Mouse (Mus musculus) hindbrain, embryonic 10.5 days (tissue): ENCODE measurements around the gene Akr1c12. TPM values are rescaled to one million over a fixed set of nuclear protein-coding genes. Genes with fewer than 3 reads are reported as not detected.

Source experiments
- DNase-seq: peaks from one replicate; pipeline ENCODE4 v3.0.0-alpha.2; 2017; ENCODE audit warnings: low spot score
- H3K27ac ChIP-seq: fragments of 300-500 bp; sonication (generic); 2 replicates; pipeline ENCODE4 v1.5.1; 2016; ENCODE audit warnings: mild to moderate bottlenecking, moderate library complexity
- H3K27me3 ChIP-seq: fragments of 300-500 bp; sonication (generic); 2 replicates; pipeline ENCODE4 v1.6.1; 2016; ENCODE audit warnings: mild to moderate bottlenecking; ENCODE audit not compliant: poor library complexity, insufficient read depth, severe bottlenecking
- H3K36me3 ChIP-seq: fragments of 300-500 bp; sonication (generic); 2 replicates; pipeline ENCODE4 v1.6.1; 2016; ENCODE audit warnings: mild to moderate bottlenecking, moderate library complexity
- H3K4me1 ChIP-seq: fragments of 300-500 bp; sonication (generic); replicated peaks from 2 replicates; pipeline ENCODE4 v1.6.1; 2016; ENCODE audit warnings: mild to moderate bottlenecking
- H3K4me3 ChIP-seq: fragments of 300-500 bp; sonication (generic); 2 replicates; pipeline ENCODE4 v1.5.1; 2016; ENCODE audit warnings: mild to moderate bottlenecking, moderate library complexity
- H3K9me3 ChIP-seq: fragments of 300-500 bp; sonication (generic); 2 replicates; pipeline ENCODE4 v1.6.1; 2016; ENCODE audit warnings: mild to moderate bottlenecking, moderate library complexity
- WGBS: fragments of 180-500 bp; shearing (Covaris S2); methylation state at CpG from one replicate; pipeline ENCODE4 v1.1.7; 2016; 5-methylcytosine and 5-hydroxymethylcytosine counted together
- polyA plus RNA-seq: library from polyadenylated mRNA; unstranded; fragments of >200 nt; fragmentation: Nextera tagmentation; extraction: Ambion mirVana; gene quantifications from 2 replicates; pipeline ENCODE4 v1.2.1, GENCODE M21; 2016

Akr1c12 gene
- polyA plus RNA-seq, 1 experiment from 2014 or later = 0.17 TPM

DNA sequence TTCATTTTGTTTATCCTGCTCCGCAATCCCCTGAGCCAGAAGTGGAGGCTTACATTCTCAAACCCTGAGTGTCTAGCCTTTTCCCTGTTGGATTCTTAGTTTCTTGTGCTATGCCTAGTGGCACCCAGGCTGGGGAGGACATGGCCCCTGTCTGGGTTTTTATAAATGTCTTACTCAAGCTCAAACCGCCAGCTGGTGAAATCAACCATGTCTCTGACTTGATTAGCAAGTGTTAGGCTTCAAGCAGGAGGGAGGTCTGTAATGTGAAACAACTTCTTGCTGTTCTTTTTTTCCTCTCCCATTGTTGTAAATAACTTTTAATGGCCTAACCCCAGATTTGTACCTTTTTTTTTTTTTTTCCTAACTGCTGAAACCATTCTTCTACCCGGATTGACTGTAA lies 29.9 kb downstream of the Akr1c12 start:
- 55% methylated on average over 3 of the region's 3 CpGs for WGBS
- Histone ChIP-seq H3K36me3 (no peaks in the 10 kb centered on the region), H3K4me1 (peaks cover 5% of the 10 kb centered on the region; the same call in 1 of the 2 replicates)

GRCm38 (mm10) chr13:4244861-4245559 lies 34.2 kb downstream of the Akr1c12 start:
- H3K27ac ChIP-seq = peak overlapping the region; percentile 59
- peaks cover 5% of the 10 kb centered on the region; the same call in 1 of the 2 replicates for H3K4me1 ChIP-seq
- WGBS = 5% methylated on average over 13 of the region's 13 CpGs
- H3K4me3 ChIP-seq = peak overlapping the region; percentile 47
- no peaks in the 10 kb centered on the region for H3K9me3 ChIP-seq
- no peaks in the 10 kb centered on the region for H3K36me3 ChIP-seq
- no peaks in the 10 kb centered on the region for H3K27me3 ChIP-seq
- peak; percentile 76 for DNase-seq

More for the DNA sequence above, 29.9 kb downstream of the Akr1c12 start:
- Histone ChIP-seq H3K27ac (no peak overlapping the region), H3K4me3 (no peak overlapping the region), H3K27me3 (no peaks in the 10 kb centered on the region), H3K9me3 (no peaks in the 10 kb centered on the region)
- no peak for DNase-seq

DNA sequence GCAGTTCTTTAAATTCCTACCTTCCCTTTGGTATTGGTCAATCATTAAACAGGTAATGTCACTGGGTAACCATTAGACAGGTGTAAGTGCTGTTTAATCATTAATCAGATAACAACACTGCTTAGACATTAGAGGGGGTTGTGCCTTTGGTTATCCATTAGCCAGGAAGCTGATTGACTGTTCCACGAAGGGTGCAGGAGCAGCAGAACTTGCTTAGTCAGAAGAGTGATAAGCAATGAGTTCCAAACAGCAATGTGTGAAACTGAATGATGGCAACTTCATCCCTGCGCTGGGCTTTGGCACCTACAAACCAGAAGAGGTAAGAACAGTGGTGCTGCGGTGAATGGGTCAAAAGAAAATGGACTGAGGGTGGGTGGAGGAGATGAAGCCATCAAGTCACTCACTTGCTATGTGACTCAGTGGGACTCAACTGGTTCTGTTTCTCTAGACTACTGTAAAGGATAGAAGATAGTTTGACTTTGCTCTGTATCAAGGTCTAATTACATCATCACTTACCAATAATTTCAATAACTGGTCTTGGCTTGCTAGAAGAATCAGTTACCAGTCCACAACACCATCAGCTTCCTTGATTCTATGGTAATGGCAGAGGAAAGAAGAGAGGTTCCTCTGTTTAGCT lies 45.6 kb downstream of the Akr1c12 start:
- WGBS = 76% methylated on average over 3 of the region's 3 CpGs
- Histone ChIP-seq H3K4me1 (no peaks in the 10 kb centered on the region), H3K27me3 (no peaks in the 10 kb centered on the region), H3K36me3 (no peaks in the 10 kb centered on the region), H3K4me3 (no peak overlapping the region), H3K9me3 (no peaks in the 10 kb centered on the region), H3K27ac (no peak overlapping the region)
- DNase-seq = no peak

GRCm38 (mm10) chr13:4233135-4233534 lies 46.1 kb downstream of the Akr1c12 start:
- DNase-seq = no peak
- no peaks in the 10 kb centered on the region for H3K9me3 ChIP-seq
- H3K27ac ChIP-seq = no peak overlapping the region
- H3K27me3 ChIP-seq = no peaks in the 10 kb centered on the region
- 85% methylated on average over 1 of the region's 1 CpGs for WGBS
- H3K4me1 ChIP-seq = no peaks in the 10 kb centered on the region
- H3K4me3 ChIP-seq = no peak overlapping the region
- H3K36me3 ChIP-seq = no peaks in the 10 kb centered on the region

DNA sequence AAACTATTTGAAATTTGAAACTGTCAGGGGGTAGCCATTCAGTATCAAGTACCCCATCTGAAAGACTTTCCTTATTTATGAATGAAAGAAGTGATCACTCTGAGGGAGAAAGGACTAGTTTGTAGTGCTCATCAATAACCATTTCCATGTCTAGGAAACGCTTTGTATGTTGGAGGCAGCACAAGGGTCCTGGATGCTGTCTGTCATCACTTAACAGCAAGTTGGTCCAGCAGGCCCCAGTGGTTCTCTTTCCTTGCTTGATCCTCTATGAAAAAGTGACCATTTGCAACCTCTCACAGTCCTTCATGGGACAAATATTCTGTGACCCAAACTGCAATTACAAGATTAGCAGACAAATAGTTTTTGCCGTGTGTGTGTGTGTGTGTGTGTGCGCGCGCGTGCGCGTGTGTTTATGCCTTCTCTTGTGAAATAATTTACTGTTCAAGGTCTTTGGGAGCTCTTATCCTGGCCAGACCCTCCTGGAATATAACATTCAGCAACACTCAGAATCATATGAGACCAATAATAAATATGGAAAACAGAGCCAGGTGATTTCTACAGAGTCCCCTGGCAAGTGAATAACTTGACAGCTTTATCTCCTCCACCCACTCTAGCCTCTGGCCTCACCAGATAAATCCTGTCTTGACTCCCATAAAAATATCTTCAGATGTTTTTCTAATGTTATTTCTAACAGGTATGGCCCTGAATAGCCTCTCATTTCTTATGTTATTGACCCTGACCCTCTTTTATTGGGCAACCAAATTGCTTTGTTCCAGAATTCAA lies 48.2 kb downstream of the Akr1c12 start:
- no peak overlapping the region for H3K27ac ChIP-seq
- no peak for DNase-seq
- no peaks in the 10 kb centered on the region for H3K27me3 ChIP-seq
- no peak overlapping the region for H3K4me3 ChIP-seq
- H3K9me3 ChIP-seq = no peaks in the 10 kb centered on the region
- no peaks in the 10 kb centered on the region for H3K4me1 ChIP-seq
- WGBS = 94% methylated on average over 8 of the region's 8 CpGs
- H3K36me3 ChIP-seq = no peaks in the 10 kb centered on the region

GRCm38 (mm10) chr13:4228441-4228840 lies 50.8 kb downstream of the Akr1c12 start, which contains the start of gene Akr1c19:
Akr1c19 (plus strand) TSS chr13:4228700.
- H3K4me3 ChIP-seq = no peak within 1 kb of the TSS
- WGBS = 70% methylated on average over 1 of the region's 1 CpGs
- no peak for DNase-seq
- H3K27ac ChIP-seq = no peak within 1 kb of the TSS
- no peaks in the 10 kb centered on the region for H3K36me3 ChIP-seq
- no peaks in the 10 kb centered on the region for H3K9me3 ChIP-seq
- H3K27me3 ChIP-seq = no peaks in the 10 kb centered on the region
- H3K4me1 ChIP-seq = no peaks in the 10 kb centered on the region

Other genes starting within 250 kb of the Akr1c12 start
- 0.06 and 0.18 TPM in 2 replicates for gene Akr1c14, start 230.4 kb downstream of the Akr1c12 start, polyA plus RNA-seq
- not detected in 2 replicates for gene Akr1c18, start 128.8 kb downstream of the Akr1c12 start, polyA plus RNA-seq
- gene Akr1c13, start 88.3 kb downstream of the Akr1c12 start, polyA plus RNA-seq = 0.65 and 0.72 TPM in 2 replicates
- gene Akr1c19, start 50.7 kb downstream of the Akr1c12 start, polyA plus RNA-seq = 0.25 and 0.64 TPM in 2 replicates
- not detected in 2 replicates for gene Akr1c6, start 154.9 kb upstream of the Akr1c12 start, polyA plus RNA-seq
- gene Akr1c20, start 243.9 kb upstream of the Akr1c12 start, polyA plus RNA-seq = not detected in 2 replicates